In the genomic region with DNA sequence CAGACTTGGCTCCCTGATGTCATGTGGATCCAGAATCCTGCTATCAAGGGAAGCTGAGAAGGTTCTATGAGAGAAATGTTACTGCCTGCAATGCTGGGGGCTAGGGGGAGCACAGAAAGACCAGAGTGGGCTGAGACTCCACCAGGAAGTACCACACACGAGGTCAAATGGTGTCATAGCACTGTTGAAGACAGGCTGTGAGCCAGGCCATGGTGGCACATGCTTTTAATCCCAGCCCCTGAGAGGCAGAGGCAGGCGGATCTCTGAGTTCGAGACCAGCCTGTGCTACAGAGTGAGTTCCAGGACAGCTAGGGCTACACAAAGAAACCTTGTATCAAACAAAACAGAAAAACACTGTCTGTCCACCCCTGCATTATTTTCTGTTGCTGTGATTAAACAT, we compare ENCODE assay signal across 15 mouse cellular contexts.
"Had no signal": no experiment of that assay in that cellular context is flagged by ENCODE, and none has a peak within 500 bp of the region (broad histone marks: within the 10 kb centered on the region; RNA-seq: fewer than 3 reads in every experiment).

No protein-coding gene starts in this region.

- H3K27ac ChIP-seq: neural tube, embryonic 13.5 days; neural tube, embryonic 15.5 days; stomach, embryonic 15.5 days; stomach, postnatal 0 days had no signal

- H3K4me2 ChIP-seq: neural tube, embryonic 13.5 days; neural tube, embryonic 15.5 days; stomach, embryonic 15.5 days had no signal

- H3K27me3 ChIP-seq: neural tube, embryonic 13.5 days; neural tube, embryonic 15.5 days; stomach, embryonic 15.5 days had no signal

- H3K9ac ChIP-seq: neural tube, embryonic 13.5 days; neural tube, embryonic 15.5 days; stomach, embryonic 15.5 days had no signal

- DNase-seq: right cerebral cortex, adult 18-20 months; right cerebral cortex, postnatal 14 days; right cerebral cortex, postnatal 25 days; right cerebral cortex, postnatal 4 days; spleen, adult 18-20 months; thymus, adult 18-20 months; thymus, adult 2 months; thymus, postnatal 14 days; thymus, postnatal 25 days; thymus, postnatal 36 days; thymus, postnatal 4 days had no signal

- H3K36me3 ChIP-seq: stomach, embryonic 15.5 days had no signal

- H3K4me3 ChIP-seq: neural tube, embryonic 13.5 days; neural tube, embryonic 15.5 days; stomach, embryonic 15.5 days had no signal

- H3K9me3 ChIP-seq: neural tube, embryonic 13.5 days; neural tube, embryonic 15.5 days; stomach, embryonic 15.5 days had no signal

- H3K4me1 ChIP-seq: neural tube, embryonic 15.5 days; stomach, embryonic 15.5 days had no signal
